Mouse (Mus musculus) MEL (cell line): ENCODE results near the gene Map3k12.

Experiments used
- CHD1 ChIP-seq: IDR thresholded peaks from 2 replicates; pipeline ENCODE4 v1.6.1; 2012; ENCODE audit warnings: low read depth, mild to moderate bottlenecking, inconsistent platforms, low read length, improper control_type of control experiment
- CTCF ChIP-seq, 3 experiments: IDR thresholded peaks in 2 of 3; conservative IDR thresholded peaks in 1 of 3; 2 replicates each; pipeline ENCODE4 v1.5.1; 2011 to 2012; ENCODE audit warnings: low read length in 3 of 3, low read depth in 2 of 3, mild to moderate bottlenecking in 2 of 3, improper control_type of control experiment in 1 of 3, inconsistent platforms in 1 of 3, mixed read lengths in 1 of 3, moderate library complexity in 1 of 3; ENCODE audit not compliant: control insufficient read depth in 1 of 3, insufficient read depth in 1 of 3, poor library complexity in 1 of 3, severe bottlenecking in 1 of 3
- GABPA ChIP-seq: IDR thresholded peaks from 2 replicates; pipeline ENCODE4 v1.6.1; 2012; ENCODE audit warnings: low read depth, mild to moderate bottlenecking, inconsistent platforms, low read length, improper control_type of control experiment, moderate library complexity
- JUND ChIP-seq: IDR thresholded peaks from 2 replicates; pipeline ENCODE4 v1.6.1; 2011; ENCODE audit warnings: low read depth, mild to moderate bottlenecking, improper control_type of control experiment, low read length
- MYC ChIP-seq: IDR thresholded peaks from 2 replicates; pipeline ENCODE4 v1.6.1; 2011; ENCODE audit warnings: low read depth, mild to moderate bottlenecking, low read length, improper control_type of control experiment, moderate library complexity
- POLR2A ChIP-seq, 2 experiments: IDR thresholded peaks; 2 replicates each; pipeline ENCODE4 v1.6.1; 2011 to 2012; ENCODE audit warnings: low read length in 2 of 2, mild to moderate bottlenecking in 2 of 2, control low read depth in 1 of 2, improper control_type of control experiment in 1 of 2, low read depth in 1 of 2, moderate library complexity in 1 of 2; ENCODE audit not compliant: control insufficient read depth in 1 of 2, insufficient read depth in 1 of 2, poor library complexity in 1 of 2
- ZNF384 ChIP-seq: IDR thresholded peaks from 2 replicates; pipeline ENCODE4 v1.6.1; 2012; ENCODE audit warnings: low read depth, mild to moderate bottlenecking, inconsistent platforms, low read length, improper control_type of control experiment

DNA sequence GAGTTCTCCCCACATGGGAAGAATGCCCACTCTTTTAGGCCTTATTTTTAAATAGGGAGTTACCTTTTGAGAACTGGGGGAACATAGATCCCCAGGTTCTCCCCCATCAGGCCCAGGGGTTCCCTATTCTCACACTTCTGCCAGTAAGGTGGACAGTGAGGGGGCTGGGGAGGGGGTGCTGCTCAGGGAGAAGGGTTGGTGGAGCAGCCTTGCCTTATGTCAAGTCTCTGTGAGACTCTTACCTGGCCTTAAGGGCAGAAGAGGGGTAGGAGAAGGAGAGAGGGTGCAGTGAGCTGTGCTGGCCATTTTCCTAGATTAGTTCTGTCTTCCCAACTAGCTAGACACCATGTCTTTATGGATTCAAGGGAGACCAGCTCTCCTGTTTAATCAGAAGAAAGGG lies 4.4 kb downstream of the Map3k12 start:
- TF ChIP-seq CTCF (IDR thresholded peaks at IDR 0.05 in 2 of 3, conservative IDR thresholded peaks at IDR 0.05 in 1 of 3; ENCODE audit: control insufficient read depth in 1 of 3, insufficient read depth in 1 of 3, low read depth in 2 of 3, low read length in 3 of 3, poor library complexity in 1 of 3, severe bottlenecking in 1 of 3) (no peak), CHD1 (no peak), JUND (no peak), POLR2A (IDR thresholded peaks at IDR 0.05; ENCODE audit: control insufficient read depth in 1 of 2, insufficient read depth in 1 of 2, low read depth in 1 of 2, low read length in 2 of 2, poor library complexity in 1 of 2) (no peak), GABPA (no peak), MYC (no peak), ZNF384 (no peak)
